Mouse (Mus musculus) adrenal gland, postnatal 10 days (tissue): Measurements from ENCODE around the gene Dgki. TPM values are rescaled to one million over a fixed set of nuclear protein-coding genes. Genes with fewer than 3 reads are reported as not detected.
"Not testable (repeated sequence)": the region's sequence is repeated elsewhere in the genome, so short reads cannot be mapped to it uniquely, and the experiment has no call there.

Source experiments
- DNase-seq: peaks from one replicate; pipeline ENCODE4 v3.0.0; 2021; ENCODE audit warnings: mixed read lengths
- total RNA-seq, 2 experiments: library from RNA; stranded (reverse); gene quantifications; 2 replicates each; pipeline ENCODE4 v1.2.3; 2021

The Dgki gene
- total RNA-seq, 2 experiments from 2014 or later = 2.1 to 2.5 TPM

DNA sequence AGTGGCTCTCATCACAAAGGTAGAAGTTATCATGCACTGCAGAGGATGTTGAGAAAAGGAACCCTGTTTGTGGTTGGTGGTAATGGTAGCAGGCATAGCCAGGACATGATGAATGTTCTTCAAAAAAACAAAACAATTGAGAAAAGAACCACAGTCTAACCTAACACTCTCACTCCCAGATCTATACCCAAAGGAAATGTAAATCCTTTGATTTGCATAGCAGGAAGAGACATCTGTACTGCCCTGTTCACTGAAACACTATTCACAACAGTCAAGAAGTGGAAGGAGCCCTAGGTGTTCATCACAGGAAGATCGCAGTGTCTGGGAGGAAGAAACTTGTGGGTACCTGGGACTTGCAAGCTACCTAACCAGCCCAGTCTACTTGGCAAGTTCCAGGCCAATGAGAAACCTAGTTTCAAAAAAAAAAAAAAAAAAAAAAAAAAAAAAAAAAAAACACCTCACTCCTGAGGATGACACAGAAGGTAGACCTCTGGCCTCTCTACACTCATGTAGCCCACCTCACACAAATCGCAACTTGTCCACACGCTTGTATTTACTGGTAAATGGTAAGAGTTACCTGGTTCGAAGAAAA lies 152.5 kb downstream of the Dgki start:
- no peak for DNase-seq

DNA sequence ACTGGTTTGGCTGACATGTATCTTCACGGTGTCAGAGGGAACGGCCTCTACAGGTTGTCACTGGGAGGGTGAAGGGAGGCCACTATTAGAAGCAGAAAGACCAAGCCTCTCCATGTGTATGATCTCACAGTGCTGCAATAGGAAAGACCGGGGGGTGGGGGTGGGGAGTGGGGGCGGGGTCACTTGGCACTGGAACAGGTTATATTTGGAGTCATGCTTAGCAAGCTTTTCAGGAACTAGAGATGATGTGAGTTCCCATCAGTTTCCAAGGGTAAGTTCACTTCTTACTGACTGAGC lies 156.2 kb downstream of the Dgki start:
- DNase-seq = peak; percentile 12

DNA sequence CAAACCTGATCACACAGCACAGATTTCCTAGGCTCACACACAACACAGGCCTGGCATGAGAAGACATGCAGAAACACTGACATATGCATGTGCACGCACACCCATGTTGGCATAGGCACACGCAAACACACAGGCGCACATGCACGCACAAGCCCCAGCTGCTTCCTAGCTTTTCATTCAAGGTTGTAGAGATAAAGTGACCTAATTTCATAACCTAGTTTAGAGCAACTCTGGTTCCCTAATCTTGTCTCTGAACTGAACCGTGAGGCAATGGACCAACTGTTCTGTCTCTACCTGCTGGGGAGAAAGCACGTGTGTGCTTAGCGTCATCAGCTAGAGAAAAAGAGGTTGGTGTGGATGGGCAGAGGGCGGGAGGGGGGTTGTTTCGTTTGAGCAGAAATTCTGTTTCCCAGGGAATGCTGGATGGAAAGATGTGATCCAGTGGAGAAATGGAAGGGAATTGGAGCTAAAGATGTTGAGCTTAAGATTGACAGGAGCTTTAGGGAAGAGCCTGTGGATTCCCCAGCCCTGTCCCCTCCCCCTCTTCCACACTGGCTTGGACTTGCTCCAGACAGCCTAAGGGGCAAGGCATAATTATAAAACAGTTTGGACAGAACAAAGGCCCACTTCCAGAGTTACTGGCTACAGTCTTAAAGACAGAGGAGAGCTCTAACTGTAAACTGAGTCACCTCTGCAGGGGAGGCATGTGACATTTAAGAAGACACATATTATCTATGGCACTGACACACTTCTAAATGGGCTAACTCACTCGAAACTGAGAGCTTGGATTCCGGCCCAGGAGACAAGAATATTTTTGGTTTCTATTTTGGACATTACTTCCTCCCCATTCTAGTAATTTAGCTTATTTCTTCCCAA lies 156.8 kb downstream of the Dgki start:
- peak; percentile 36 for DNase-seq

DNA sequence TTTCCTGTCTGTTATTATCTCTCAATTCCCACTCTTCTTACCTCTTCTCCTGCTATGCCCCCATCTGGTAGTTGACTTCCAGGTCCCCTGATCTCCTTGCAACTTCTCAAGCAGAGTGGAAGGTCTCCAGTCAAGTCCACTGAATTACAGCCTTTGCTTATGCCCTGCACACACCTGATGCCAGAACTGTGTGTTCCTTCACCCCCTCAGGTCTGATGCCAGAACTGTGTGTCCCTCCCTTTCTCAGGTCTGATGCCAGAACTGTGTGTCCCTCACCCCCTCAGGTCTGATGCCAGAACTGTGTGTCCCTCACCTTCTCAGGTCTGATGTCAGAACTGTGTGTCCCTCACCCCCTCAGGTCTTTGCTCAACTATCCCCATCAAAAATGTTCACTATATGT lies 161.2 kb downstream of the Dgki start:
- no peak for DNase-seq

- DNase-seq = no peak
Measured at GRCm38 (mm10) chr6:37131257-37131656, 168.7 kb downstream of the Dgki start.

GRCm38 (mm10) chr6:37120417-37121154 lies 179.4 kb downstream of the Dgki start:
- DNase-seq = no peak

DNA sequence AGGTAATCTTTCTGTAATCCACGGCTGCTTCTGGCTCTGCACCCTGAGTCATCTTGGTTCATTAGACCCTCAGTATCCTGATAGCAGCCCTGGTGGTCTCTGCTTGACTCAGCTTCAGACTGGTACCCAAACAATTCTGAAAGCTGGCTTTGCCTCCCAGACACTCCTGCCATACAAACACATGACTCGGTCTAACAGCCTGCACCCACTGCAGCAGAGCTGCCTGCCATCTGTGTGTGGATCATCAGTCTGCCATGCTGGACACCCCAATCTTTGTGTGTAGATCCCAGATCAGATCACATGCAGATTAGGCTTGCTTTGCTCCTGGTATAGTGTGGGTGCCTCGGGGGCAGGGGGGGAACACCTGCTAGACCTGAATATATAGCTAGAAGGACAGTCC lies 180.8 kb downstream of the Dgki start:
- no peak for DNase-seq

DNA sequence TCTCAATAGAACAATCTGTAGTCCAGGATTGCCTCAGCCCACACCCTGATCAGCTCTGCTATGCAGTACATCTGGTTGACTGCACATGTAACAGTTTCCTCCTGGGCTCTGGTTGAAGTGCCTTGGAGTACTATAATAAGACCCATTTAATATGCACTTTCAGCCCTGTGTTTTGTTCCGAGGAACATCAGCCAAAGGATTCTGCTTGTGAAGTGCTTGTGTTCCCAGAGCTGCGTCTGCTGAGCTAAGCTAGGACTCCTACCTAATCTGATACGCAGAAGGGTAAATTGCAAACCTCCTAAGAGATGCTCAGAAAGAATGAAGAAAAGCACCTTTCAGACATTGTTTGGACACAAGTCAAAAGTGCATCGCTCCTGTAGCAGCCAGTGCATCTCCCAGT lies 186.9 kb downstream of the Dgki start:
- no peak for DNase-seq

DNA sequence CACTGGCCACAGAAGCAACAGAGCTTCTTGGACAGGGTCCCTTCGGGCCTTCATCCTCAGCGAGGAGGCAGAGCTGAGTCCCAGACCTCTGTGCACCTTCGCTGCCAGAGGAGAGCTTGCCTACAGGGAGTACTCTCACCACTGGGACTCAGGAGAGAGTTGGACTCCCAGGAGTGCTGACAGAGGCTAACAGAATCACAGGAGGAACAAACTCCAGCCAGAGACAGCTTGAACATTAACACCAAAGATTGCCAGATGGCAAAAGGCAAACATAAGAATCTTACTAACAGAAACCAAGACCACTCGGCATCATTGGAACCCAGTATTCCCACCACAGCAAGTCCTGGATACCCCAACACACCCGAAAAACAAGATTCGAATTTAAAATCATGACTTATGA lies 193.7 kb downstream of the Dgki start:
- not testable (repeated sequence) for DNase-seq

DNA sequence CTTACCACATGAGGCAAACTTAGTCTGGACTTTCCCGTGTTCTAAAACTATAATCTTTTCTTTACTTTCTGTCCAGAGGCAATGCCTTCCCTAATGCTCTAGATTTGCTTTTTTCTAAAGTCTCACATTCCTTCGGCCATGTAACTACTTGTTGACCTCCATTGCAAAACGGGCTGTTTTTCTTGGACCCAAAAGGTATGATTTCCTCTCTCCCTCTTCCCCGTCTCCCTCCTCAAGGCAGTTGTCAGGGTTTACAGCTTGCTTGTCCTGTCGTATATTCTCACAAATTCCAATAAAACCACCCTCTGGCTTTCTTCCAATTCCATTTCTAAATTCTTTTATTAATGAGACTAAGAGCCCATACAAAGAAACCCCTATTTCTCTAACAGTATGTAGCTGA lies 199.6 kb downstream of the Dgki start:
- DNase-seq = no peak

DNA sequence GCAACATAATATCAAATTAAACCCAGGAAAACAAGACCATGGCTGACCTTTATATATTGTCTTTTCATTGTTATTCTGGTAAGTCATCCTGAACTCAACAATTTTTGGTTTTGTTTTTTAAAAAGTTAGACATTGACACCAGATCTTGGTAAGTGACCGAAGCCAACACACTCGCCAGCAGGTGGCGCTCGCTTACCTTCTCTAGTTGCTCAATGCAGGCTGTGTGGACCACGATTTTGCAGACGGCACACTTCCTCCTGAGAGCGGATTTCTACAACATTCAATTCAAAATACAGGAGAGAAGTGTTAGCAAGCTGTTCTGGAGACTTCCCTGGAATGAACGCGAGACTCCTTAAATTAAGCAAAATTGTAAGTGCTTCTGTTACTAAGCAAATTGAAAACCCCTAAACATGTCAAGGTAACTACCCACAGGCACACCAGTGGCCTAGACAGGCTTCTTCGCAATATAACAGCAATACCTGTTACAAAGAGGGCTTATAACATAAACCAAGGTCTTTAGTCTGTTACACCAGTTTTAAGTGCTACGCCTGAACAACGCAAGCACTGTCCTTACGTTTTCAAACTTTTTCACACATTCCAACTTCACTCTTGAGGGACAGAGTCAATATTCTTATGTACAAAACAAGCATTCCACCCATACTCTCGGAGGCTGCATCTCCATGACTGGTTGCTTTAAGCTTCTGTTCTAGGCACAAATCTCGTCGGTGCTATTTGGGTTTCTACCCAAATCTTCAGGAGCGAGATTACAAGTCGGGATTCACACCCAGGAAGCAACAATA lies 202.4 kb downstream of the Dgki start:
- DNase-seq = peak; percentile 90

GRCm38 (mm10) chr6:37096840-37097305 lies 203.1 kb downstream of the Dgki start:
- DNase-seq = no peak

- DNase-seq = no peak
Measured at GRCm38 (mm10) chr6:37089148-37090111, 210.6 kb downstream of the Dgki start.

DNA sequence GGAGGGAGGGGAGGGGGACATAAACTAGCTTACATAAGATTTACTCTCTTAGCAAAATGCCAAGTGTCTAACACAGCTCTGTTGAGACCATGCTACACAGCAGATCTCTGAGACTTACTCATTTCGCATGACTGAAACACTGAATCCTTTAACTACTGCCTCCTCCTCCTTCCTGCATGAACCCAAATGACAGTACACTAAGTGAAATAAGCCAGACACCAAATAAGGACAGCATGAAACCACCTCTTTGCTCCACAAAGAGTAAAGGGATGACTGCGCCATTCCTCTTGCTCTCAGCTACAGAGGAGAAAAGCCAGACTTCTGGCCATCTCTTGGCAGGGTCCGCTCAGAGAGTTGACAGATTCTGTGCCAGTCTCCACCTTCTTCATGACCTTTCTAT lies 217.0 kb downstream of the Dgki start:
- no peak for DNase-seq

DNA sequence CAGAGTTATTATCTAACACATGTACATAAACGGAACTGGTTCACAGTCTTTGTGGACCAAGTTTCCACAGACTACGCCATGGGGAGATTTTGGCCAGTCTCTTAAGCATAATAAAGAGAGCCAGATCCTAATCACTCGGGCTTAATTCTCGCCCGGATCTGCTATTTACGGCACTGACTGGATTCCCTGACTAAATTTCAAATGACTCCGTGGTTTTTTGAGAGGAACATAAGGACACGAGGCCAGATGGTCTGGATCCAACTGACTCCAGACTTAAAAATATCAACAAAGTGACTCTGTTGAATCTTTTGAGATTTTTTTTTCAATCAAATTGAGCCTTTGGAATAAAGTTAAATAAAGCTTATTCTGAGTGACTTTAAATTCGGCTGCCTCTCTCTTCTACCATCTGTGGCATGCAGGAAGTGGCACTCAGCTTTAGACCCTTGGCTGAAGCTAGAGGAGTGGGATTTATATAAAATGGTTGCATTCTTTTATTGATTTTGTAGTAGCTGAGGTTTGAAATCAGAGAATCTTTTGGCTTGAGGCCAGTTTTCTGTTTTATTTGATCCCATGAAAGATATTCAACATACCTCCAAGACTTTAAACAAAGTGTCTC lies 227.5 kb downstream of the Dgki start:
- DNase-seq = no peak

GRCm38 (mm10) chr6:37069836-37070600 lies 230.0 kb downstream of the Dgki start:
- DNase-seq = no peak

DNA sequence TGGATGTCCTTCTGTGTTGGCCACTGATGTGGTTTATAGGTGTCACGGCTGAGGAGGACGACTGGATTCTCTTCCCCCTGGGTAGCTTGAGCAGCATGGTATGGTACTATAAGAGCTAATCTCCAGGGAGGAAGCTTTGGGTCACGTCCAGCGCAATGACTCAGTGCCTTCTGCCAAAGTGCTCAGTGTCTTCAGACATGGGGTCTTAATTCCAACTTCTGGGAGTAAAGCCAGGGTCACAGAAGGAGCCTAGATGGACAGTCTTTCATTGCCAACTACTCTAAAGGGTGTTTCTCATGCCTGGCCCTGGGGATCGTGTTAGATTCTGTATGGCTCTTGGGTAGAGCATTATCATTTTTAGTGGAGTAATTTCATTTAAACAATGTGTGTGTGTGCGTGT lies 231.2 kb downstream of the Dgki start:
- no peak for DNase-seq

DNA sequence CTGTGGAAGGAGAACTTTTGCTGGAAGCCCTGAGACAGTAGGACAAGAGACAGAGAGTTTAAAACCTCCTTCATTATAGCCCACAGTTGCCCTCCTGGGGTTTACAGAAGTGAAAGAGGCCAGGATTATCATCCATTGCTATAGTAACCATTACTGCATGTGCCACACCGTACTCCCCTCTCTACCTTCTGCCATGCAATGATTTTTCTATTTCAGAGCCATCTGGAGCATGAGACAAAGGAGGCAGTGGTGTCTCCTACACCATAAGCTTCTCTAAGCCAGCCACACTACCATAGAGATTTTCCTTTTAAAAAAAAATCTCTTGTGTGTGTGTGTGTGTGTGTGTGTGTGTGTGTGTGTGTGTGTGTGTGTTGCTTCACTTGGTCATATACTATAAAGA lies 232.6 kb downstream of the Dgki start:
- DNase-seq = no peak

- no peak for DNase-seq
Measured at GRCm38 (mm10) chr6:37064214-37064830, 235.7 kb downstream of the Dgki start.

DNA sequence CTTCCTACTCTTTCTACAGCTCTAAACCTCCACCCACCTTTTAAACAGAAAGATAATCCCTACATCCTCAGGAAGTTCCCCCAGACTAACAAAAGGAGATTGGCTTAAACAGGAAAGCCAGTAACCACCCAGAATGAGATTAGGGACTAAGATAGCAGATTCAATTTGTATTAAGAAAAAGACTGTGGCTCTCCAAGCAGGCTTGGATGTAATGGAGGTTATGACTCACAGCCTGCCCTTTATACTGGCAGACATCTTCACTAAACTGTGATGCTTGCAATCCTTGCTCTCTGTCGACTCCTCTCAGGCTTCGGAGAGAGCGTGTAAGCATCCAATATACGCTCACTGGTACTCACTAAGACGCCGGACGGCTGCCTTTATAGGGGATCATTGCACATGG lies 236.7 kb downstream of the Dgki start:
- no peak for DNase-seq
